Mouse (Mus musculus) kidney, adult 9 months (tissue): Measurements from ENCODE around the gene Morc2a.

Source experiments
- DNase-seq: peaks from one replicate; pipeline ENCODE4 v3.0.0; 2022

The Morc2a gene

GRCm38 (mm10) chr11:3738778-3739177, 89.8 kb downstream of the Morc2a start:
- DNase-seq = no peak
